Mouse (Mus musculus) CD4-positive, CD25-positive, alpha-beta regulatory T cell (primary cell): ENCODE measurements around the gene Dctd. TPM values are rescaled to one million over a fixed set of nuclear protein-coding genes. Genes with fewer than 3 reads are reported as not detected.

Experiments
- polyA plus RNA-seq: library from polyadenylated mRNA; unstranded; fragments of 100-300 nt; shearing (Covaris generic); gene quantifications from one replicate; pipeline ENCODE4 v1.2.1, GENCODE M21; 2017

The Dctd gene
- 7.9 TPM for polyA plus RNA-seq

GRCm38 (mm10) chr8:48098792-48099191 is at the start of gene Dctd:
Gene Dctd, plus strand, starts transcription at chr8:48099092.

Other genes with a start within 250 kb of the Dctd start
- gene Wwc2, start 108.2 kb upstream of the Dctd start, polyA plus RNA-seq = 0.47 TPM